Comparison of ENCODE assay signal across 16 mouse cellular contexts in the genomic region with DNA sequence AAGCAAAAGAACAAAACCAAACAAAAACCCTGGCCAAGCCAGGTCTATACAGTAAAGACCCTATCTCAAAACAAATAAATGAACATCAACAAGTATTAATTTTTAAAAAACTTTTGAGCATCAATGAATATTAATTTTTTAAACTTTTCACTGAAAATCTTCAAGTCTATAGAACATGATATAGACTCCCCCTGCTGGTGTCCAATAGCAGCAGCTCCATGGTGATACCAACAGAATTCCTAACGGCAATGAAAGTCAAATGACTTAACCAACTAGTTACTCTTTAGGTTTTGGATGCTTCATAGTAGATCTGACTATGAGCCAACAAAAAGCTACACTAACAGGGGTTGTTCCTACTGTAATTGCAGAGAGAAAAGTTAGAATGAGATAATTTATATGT. TPM values are rescaled to one million over a fixed set of nuclear protein-coding genes. Genes with fewer than 3 reads are reported as not detected.
DNase-seq lines count a peak whose midpoint lies in the region; ATAC-seq lines count a peak whose summit lies in the region.
"Had no signal": no experiment of that assay in that cellular context is flagged by ENCODE, and none has a peak within 500 bp of the region (broad histone marks: within the 10 kb centered on the region; RNA-seq: fewer than 3 reads in every experiment).

No protein-coding gene starts in this region.

- DNase-seq in cerebellum, postnatal 10 days, result peak; percentile 45 to 69
- no peak for DNase-seq in cerebellum, postnatal 4 days (ENCODE audit: low spot score in 2 of 2)
- peak; percentile 32 for DNase-seq in kidney, adult 9 months
- peak; percentile 70 for DNase-seq in 3T3-L1 (ENCODE audit: low read depth, low spot score)
- peak; percentile 50 for DNase-seq in brain, adult 2 months (ENCODE audit: low read depth, low spot score)
- no peak for DNase-seq in thymus, postnatal 36 days
- no peak for DNase-seq in layer of hippocampus, adult 11-12 months (ENCODE audit: low spot score)
- DNase-seq: adrenal gland, adult 8-10 months; cerebellum, adult 8-10 months; layer of hippocampus, postnatal 36 days; right cerebral cortex, postnatal 4 days; thymus, adult 18-20 months had no signal

- no peaks in the 10 kb centered on the region for H3K27me3 ChIP-seq in kidney, embryonic 15.5 days
- H3K27me3 ChIP-seq: forebrain, embryonic 13.5 days; heart, embryonic 15.5 days; neural tube, embryonic 12.5 days had no signal

- WGBS in kidney, embryonic 15.5 days, result 25% methylated on average over 1 of the region's 1 CpGs

- no peak overlapping the region for H3K4me3 ChIP-seq in kidney, embryonic 15.5 days (replicated peaks)
- H3K4me3 ChIP-seq: forebrain, embryonic 13.5 days; heart, embryonic 15.5 days; neural tube, embryonic 12.5 days had no signal

- no peak overlapping the region for H3K4me2 ChIP-seq in kidney, embryonic 15.5 days
- H3K4me2 ChIP-seq: forebrain, embryonic 13.5 days; heart, embryonic 15.5 days; neural tube, embryonic 12.5 days had no signal

- H3K27ac ChIP-seq in kidney, embryonic 15.5 days, result no peak overlapping the region
- H3K27ac ChIP-seq: forebrain, embryonic 13.5 days; heart, embryonic 15.5 days; neural tube, embryonic 12.5 days had no signal

- H3K36me3 ChIP-seq in kidney, embryonic 15.5 days, result peaks cover 23% of the 10 kb centered on the region
- H3K36me3 ChIP-seq: neural tube, embryonic 12.5 days had no signal

- H3K9ac ChIP-seq in kidney, embryonic 15.5 days, result no peak overlapping the region
- H3K9ac ChIP-seq: forebrain, embryonic 13.5 days; heart, embryonic 15.5 days; neural tube, embryonic 12.5 days had no signal

- H3K4me1 ChIP-seq in kidney, embryonic 15.5 days, result peaks cover 7% of the 10 kb centered on the region

- ATAC-seq in kidney, embryonic 15.5 days (replicated peaks; ENCODE audit: low FRiP score), result no peak
- ATAC-seq: forebrain, embryonic 13.5 days had no signal

- H3K9me3 ChIP-seq in kidney, embryonic 15.5 days (replicated peaks), result no peaks in the 10 kb centered on the region
- H3K9me3 ChIP-seq: forebrain, embryonic 13.5 days; heart, embryonic 15.5 days; neural tube, embryonic 12.5 days had no signal

RNA-seq across cellular contexts. Expression of a gene that starts 20.8 kb away (rescaled TPM):
- polyA plus RNA-seq in kidney, embryonic 15.5 days (2015; fragmentation: Nextera tagmentation; extraction: Ambion mirVana), result 59.3 and 63.3 TPM in 2 replicates

RNA-seq across cellular contexts. Expression of a gene that starts 25.1 kb away (rescaled TPM):
- polyA plus RNA-seq in kidney, embryonic 15.5 days (2015; fragmentation: Nextera tagmentation; extraction: Ambion mirVana), result 6.0 and 7.7 TPM in 2 replicates

Comparison
In these comparisons a context has a peak if more than half of its experiments do, and no peak if none do; other contexts are left out.
1. DNase-seq: peak in cerebellum, postnatal 10 days (2 of 2), kidney, adult 9 months (single experiment), 3T3-L1 (single experiment) and brain, adult 2 months (single experiment); none in cerebellum, postnatal 4 days (0 of 2), thymus, postnatal 36 days (0 of 2) and layer of hippocampus, adult 11-12 months (single experiment).